Mouse (Mus musculus) heart, adult 2 months (tissue): Measurements from ENCODE around the gene Slbp. TPM values are rescaled to one million over a fixed set of nuclear protein-coding genes. Genes with fewer than 3 reads are reported as not detected.

Experiments
- DNase-seq, 2 experiments: peaks; one replicate each; pipeline ENCODE4 v3.0.0; 2021
- H3K27ac ChIP-seq: fragments of 200-600 bp; 2 replicates; pipeline ENCODE4 v1.8.1; 2022
- H3K27me3 ChIP-seq: fragments of 200-500 bp; 2 replicates; pipeline ENCODE4 v1.6.1; 2012; ENCODE audit warnings: mild to moderate bottlenecking, low read length, inconsistent platforms, mixed read lengths; ENCODE audit not compliant: control insufficient read depth, insufficient read depth
- H3K36me3 ChIP-seq: fragments of 200-500 bp; 2 replicates; pipeline ENCODE4 v1.6.1; 2012; ENCODE audit warnings: low read length, inconsistent platforms; ENCODE audit not compliant: control insufficient read depth, insufficient read depth
- H3K4me1 ChIP-seq: fragments of 200-500 bp; 2 replicates; pipeline ENCODE4 v1.6.1; 2011; ENCODE audit warnings: low read length; ENCODE audit not compliant: control insufficient read depth, insufficient read depth
- H3K4me3 ChIP-seq: fragments of 200-600 bp; 2 replicates; pipeline ENCODE4 v1.8.1; 2022
- H3K79me2 ChIP-seq: fragments of 200-500 bp; replicated peaks from 2 replicates; pipeline ENCODE4 v1.6.1; 2012; ENCODE audit warnings: mild to moderate bottlenecking, inconsistent platforms, low read length, moderate library complexity, mixed read lengths; ENCODE audit not compliant: control insufficient read depth, insufficient read depth
- H3K9ac ChIP-seq: fragments of 200-500 bp; 2 replicates; pipeline ENCODE4 v1.6.1; 2012; ENCODE audit warnings: low read depth, mild to moderate bottlenecking, control low read depth, inconsistent platforms, low read length, mixed read lengths
- CTCF ChIP-seq: fragments of 200-600 bp; IDR thresholded peaks from 2 replicates; pipeline ENCODE4 v1.8.1; 2022; ENCODE audit warnings: antibody characterized with exemption, mild to moderate bottlenecking, moderate library complexity
- EP300 ChIP-seq: fragments of 200-500 bp; IDR thresholded peaks from 2 replicates; pipeline ENCODE4 v1.6.1; 2011; ENCODE audit warnings: low read depth, low read length, control low read depth; ENCODE audit not compliant: insufficient read depth
- POLR2A ChIP-seq: fragments of 200-500 bp; IDR thresholded peaks from 2 replicates; pipeline ENCODE4 v1.6.1; 2011; ENCODE audit warnings: mild to moderate bottlenecking, low read depth, low read length, control low read depth; ENCODE audit not compliant: insufficient read depth
- WGBS: fragments of 180-500 bp; shearing (Covaris S2); methylation state at CpG from one replicate; pipeline ENCODE4 v1.1.7; 2018; 5-methylcytosine and 5-hydroxymethylcytosine counted together
- intact Hi-C: fragments of 180-260 bp; cut with DNase I; formaldehyde crosslinking; loops from one replicate; pipeline ENCODE4 v1.15.1; 2025
- polyA plus RNA-seq: library from polyadenylated mRNA; depleted of rRNA; stranded (reverse); fragments of >200 nt; gene quantifications from 2 replicates; pipeline ENCODE4 v1.2.3, GENCODE M21; 2012
- total RNA-seq, 2 experiments: library from RNA; stranded (reverse); gene quantifications; 2 replicates each; pipeline ENCODE4 v1.2.3; 2021

The Slbp gene
- total and polyA plus RNA-seq, 3 experiments = 7.7 to 12.7 (median 10.6) TPM

DNA sequence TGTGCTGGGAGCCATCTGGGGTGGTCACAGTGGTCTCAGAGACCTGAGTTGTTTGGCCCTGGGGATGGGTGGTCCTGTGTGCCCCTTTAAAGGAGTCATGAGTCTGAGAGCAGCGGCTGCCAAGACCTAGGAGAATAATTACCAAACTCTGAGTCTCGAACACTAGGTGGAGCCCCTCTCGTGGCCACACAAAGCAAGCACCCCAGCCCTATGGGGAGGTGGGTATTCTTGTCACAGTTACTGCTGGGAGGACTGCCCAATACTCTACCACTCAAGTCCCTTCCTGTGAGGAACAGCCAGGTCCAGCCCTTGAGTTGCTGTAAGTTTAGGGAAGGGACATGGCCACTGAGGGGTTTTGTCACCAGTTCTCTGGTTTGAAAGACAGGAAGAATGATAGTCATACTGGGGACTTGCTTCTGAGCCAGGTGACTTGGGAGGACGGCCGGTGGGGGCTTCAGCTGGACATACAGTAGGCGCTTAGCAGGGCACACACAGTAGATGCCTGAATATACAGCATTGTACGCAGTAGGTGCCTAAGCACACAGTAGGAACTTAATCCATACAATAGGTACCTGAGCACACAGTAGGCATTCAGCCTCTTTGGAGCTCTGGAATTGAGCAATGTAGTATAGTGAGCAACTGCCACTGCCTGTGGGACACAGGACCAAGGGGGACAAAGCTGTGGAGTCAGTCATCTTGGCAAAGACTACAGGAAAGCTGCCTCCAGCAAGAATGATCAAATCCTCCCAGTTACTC, 31.7 kb upstream of the Slbp start:
- no peak overlapping the region for H3K27ac ChIP-seq
- H3K36me3 ChIP-seq = no peaks in the 10 kb centered on the region
- WGBS = 45% methylated on average over 7 of the region's 7 CpGs
- intact Hi-C loops = loop anchor here (1.0 to 5.0 kb wide), 3 partner anchors 37 to 268 kb away; partner anchors contain the start of gene Fgfr3
- H3K27me3 ChIP-seq = no peaks in the 10 kb centered on the region
- peak in 1 of 2 experiments; percentile 42 for DNase-seq
- H3K4me3 ChIP-seq = no peak overlapping the region
- H3K9ac ChIP-seq = no peak overlapping the region
- peaks cover 14% of the 10 kb centered on the region for H3K4me1 ChIP-seq
- TF ChIP-seq POLR2A (no peak), CTCF (peak; percentile 83), EP300 (0 out of 2 replicates have a peak, but pooled peaks have one; percentile 69)
- H3K79me2 ChIP-seq = no peaks in the 10 kb centered on the region

DNA sequence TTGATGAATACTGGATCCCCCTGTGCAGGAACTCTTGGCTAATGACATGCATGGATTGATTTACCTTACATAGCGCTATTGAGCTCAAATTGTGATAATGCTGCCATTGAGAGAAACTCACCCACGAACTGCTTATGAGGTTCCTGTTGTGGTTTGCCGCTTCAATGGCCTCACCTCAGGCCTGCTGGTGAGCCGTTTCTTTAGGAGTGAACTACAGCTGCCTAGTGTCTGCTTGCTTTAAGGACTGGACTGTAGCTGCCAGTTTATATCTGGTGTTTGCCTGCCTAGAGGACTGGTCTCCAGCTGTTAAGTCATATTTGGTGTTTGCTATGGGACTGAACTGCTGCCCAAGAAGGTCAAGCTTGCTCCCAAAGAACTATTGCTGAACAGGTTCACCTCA, 30.6 kb upstream of the Slbp start:
- intact Hi-C loops = loop anchor here (5.0 kb wide), 1 partner anchor 269 kb away; no protein-coding TSS in a partner anchor
- no peak overlapping the region for H3K4me3 ChIP-seq

DNA sequence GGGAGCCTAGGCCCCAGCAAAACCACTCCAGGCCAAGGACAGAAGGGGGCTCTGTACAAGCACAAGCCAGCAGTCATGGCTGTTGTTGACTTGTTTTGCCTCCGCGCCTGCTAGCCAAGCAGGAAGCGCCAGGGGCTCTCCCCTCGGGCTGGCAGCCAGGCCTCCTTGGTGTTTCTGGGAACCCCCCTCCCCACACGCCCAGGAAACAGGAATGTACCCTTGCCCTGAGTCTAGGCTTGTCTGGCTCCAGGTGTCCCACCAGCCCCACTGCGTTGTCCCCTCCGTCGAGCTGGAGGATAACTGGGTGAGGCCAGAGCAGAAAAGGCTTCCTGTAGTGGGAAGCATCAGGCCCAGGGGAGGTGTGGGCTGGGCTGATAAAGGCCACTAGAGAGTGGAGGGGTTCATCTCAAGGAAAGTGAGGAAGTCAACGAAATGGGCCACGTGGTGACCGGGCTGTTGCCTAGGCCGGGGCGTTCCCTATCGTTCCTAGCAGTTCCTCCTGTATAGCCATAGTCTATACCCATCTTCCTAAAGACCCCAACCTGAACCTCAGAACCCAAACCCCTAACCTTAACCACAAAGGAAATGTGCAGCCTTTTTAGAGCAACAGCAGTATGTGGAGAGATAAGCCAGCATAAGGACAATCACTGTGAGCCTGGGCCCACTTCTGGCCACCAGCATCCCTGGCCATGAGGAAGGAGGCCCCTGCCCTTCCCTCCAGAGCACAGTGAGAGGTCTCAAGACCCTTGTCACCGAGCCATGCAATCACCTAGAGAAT, 29.4 kb upstream of the Slbp start:
- Histone ChIP-seq H3K9ac (no peak overlapping the region), H3K4me1 (peaks cover 3% of the 10 kb centered on the region), H3K36me3 (no peaks in the 10 kb centered on the region), H3K4me3 (no peak overlapping the region), H3K27me3 (no peaks in the 10 kb centered on the region), H3K79me2 (no peaks in the 10 kb centered on the region), H3K27ac (peak overlapping the region; percentile 9)
- intact Hi-C loops = loop anchor here (5.0 kb wide), 1 partner anchor 271 kb away; no protein-coding TSS in a partner anchor
- no peak for DNase-seq
- TF ChIP-seq POLR2A = no peak
- TF ChIP-seq EP300 = 0 out of 2 replicates have a peak, but pooled peaks have one; percentile 14
- 0 out of 2 replicates have a peak, but pooled peaks have one; percentile 5 for TF ChIP-seq CTCF
- WGBS = 50% methylated on average over 15 of the region's 15 CpGs

More for the DNA sequence above, 30.6 kb upstream of the Slbp start:
- H3K79me2 ChIP-seq = no peaks in the 10 kb centered on the region
- DNase-seq = no peak
- peaks cover 4% of the 10 kb centered on the region for H3K4me1 ChIP-seq
- 91% methylated on average over 4 of the region's 4 CpGs for WGBS
- TF ChIP-seq POLR2A = no peak
- TF ChIP-seq CTCF = no peak
- TF ChIP-seq EP300 = no peak
- H3K27ac ChIP-seq = no peak overlapping the region
- H3K9ac ChIP-seq = no peak overlapping the region
- no peaks in the 10 kb centered on the region for H3K27me3 ChIP-seq
- no peaks in the 10 kb centered on the region for H3K36me3 ChIP-seq

DNA sequence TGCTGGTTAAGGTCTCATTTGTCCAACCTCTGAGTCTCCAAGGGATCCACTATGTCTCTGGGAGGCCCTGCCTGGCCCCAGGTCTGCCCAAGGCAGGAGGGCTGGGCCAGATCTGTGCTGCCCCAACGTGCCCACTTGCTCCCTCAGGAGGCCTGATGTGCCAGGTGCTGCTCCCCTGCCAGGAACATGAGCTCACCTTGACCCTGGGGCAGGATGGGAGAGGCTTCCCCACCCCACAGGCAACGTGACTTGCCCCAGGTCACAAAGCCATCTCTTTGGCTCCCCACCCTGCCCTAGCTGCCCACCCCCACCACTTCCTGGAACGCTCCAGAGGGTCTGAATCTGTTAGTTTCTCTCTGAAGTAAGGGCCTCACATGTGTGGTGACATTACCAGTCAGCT, 28.7 kb upstream of the Slbp start:
- WGBS = 54% methylated on average over 3 of the region's 3 CpGs
- intact Hi-C loops = loop anchor here (5.0 kb wide), 1 partner anchor 271 kb away; no protein-coding TSS in a partner anchor
- no peak overlapping the region; the same call in 1 of the 2 replicates for H3K27ac ChIP-seq
- DNase-seq = no peak
- H3K79me2 ChIP-seq = no peaks in the 10 kb centered on the region
- H3K27me3 ChIP-seq = no peaks in the 10 kb centered on the region
- no peaks in the 10 kb centered on the region for H3K36me3 ChIP-seq
- no peak overlapping the region for H3K4me3 ChIP-seq
- H3K4me1 ChIP-seq = peaks cover 3% of the 10 kb centered on the region
- TF ChIP-seq POLR2A = no peak
- H3K9ac ChIP-seq = no peak overlapping the region

DNA sequence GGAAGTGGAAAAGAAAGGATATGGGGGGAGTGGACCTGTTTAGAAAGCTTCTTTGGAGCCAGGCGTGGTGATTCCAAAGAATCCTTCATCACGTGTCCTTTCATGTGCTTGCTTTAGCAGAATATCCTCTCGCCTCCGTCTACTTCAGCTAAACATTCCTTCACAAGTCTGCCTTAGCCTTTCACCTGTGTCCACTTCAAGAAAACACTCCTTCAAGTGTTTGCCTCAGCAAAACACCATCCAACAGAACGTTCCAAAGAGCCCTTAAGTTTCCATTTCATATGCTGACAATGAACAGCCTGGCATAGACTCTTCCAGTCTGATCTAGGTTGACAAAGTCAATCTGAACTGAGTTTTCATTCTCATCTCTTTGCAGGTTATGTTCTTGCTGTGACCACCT, 25.9 kb upstream of the Slbp start:
- H3K27me3 ChIP-seq = no peaks in the 10 kb centered on the region
- no peak overlapping the region for H3K4me3 ChIP-seq
- no peak overlapping the region for H3K9ac ChIP-seq
- H3K79me2 ChIP-seq = no peaks in the 10 kb centered on the region
- H3K27ac ChIP-seq = no peak overlapping the region
- TF ChIP-seq POLR2A = no peak
- no peak for TF ChIP-seq EP300
- TF ChIP-seq CTCF = no peak
- H3K36me3 ChIP-seq = no peaks in the 10 kb centered on the region
- peaks cover 2% of the 10 kb centered on the region for H3K4me1 ChIP-seq
- no peak for DNase-seq
- WGBS = 76% methylated on average over 5 of the region's 5 CpGs
- intact Hi-C loops = no loop called here
